Mouse (Mus musculus) mouse embryonic stem cell (cell line): ENCODE measurements around the gene Pkd2l1.

Source experiments
- in situ Hi-C, 2 experiments: fragments of 300-500 bp; cut with MboI; formaldehyde crosslinking; loops; 1 replicate in 1 of 2; 3 replicates in 1 of 2; pipeline ENCODE4 v1.14.3; 2019 to 2020; ENCODE audit warnings: low sequenced_read_pairs in 2 of 2, low pct_unique_long_range_greater_than_20kb in 1 of 2, mixed read lengths in 1 of 2; ENCODE audit not compliant: unreplicated experiment in 1 of 2

Pkd2l1 gene

DNA sequence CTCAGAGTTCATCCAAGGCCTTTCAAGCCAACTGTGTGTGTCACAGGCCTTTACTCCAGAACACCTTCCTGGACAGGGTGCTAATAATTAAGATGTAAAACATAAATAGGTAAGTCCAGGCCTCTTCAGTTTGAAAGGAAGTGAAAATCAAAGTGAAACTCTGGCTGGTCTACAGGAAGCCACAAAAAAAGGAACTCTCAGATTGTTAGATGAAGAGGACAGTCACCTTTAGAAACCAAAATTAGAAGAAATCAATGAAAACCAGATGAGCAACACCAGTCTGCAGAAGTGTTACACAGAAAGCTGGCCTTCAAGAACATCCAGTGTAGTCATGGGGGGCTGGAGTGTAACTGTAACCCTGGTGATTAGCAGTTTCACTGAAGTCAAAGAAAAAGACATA lies 74.4 kb downstream of the Pkd2l1 start:
- in situ Hi-C loops, result no loop called here

DNA sequence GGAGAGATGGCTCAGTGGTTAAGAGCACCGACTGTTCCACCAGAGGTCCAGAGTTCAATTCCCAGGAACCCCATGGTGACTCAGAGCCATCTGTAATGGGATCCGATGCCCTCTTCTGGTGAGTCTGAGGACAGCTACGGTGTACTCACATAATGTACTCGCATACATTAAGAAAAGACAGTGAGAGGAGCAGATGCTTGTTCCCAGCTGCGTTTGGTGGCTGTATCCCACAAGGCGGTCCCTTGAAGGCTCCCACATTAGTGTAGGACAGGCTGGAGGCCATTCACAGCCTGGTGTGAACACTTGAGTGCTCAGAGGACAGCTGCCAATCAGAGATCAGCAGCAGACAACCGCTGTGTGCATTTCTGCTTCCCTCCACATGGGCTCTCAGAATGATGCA lies 80.5 kb downstream of the Pkd2l1 start:
- in situ Hi-C loops, result no loop called here

DNA sequence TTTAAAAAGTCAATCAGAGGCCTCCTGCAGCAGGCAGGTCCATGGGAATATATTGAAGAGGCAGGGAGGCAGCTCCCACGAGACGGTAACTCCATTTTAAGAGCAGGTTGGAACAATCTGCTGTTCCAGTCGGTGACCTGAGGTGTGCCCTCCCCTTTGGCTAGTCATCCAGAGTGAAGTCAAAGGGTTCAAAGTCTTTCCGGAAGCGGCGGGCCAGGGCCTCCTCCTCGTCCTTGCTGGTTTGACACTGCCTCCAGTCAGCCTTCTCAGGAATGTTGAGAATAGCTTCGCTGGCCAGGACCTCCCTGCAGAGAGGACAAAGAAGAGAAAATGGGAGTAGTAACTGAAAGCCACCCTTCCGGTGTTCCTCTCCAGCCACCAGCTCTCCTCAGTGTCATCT lies 81.9 kb downstream of the Pkd2l1 start:
- in situ Hi-C loops, result no loop called here

DNA sequence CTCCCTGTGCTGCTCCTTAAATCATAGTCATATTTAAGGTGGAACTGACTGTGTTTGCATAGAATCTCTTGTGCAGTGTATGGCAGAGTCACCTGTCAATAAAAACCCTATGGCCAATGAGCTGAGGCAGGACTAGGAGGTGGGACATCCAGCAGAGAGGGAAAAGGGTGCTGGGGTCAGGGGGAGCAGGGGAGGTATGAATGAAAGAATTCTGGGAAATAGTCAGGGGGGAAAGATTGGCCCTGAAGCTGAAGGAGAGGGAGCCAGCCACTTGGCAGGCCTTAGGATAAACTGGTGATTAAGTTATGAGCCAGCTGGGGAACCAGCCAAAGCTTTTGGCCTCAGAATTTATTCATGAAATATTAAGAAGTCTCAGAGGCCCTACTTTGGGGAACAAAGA lies 83.2 kb downstream of the Pkd2l1 start:
- in situ Hi-C loops, result no loop called here

DNA sequence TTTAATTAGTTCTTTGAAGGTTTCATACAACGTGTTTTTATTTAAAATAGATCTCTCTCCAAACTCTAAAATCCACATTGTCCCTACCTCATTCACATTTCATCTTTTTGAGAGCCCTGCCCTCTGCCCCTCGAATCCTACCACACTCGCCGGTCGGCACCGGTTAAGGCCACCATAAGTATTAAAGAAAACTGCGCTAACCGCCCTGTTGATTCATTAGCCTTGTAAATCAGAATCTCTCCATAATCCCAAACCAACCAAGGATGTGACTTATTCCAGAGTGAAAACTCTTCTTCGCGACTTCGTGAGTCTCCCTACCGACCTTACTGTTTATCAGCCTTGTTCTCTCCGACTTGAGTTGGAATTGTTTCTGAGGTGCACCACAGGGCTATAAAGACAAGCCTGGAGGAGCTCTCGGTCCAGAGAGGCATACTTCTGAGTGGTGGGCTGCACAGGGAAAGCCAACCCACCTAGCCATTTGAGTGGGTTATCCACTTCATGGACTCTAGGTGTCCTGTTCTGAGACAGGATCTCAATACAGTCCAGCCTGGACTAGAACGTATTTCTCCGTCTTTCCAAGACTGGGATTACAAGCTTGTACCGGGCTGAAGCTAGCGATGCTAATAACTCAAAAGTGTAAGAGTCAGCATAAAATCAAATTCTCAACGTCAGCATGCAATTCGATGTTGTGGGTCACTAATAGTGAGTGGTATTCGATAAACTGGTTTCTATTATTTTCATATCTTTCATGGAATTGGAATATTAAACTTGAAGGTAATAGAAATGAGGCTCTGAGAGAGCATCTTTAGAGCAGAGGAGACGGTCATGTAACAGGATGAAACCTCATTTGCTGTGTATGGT lies 84.4 kb downstream of the Pkd2l1 start:
- in situ Hi-C loops, result no loop called here

DNA sequence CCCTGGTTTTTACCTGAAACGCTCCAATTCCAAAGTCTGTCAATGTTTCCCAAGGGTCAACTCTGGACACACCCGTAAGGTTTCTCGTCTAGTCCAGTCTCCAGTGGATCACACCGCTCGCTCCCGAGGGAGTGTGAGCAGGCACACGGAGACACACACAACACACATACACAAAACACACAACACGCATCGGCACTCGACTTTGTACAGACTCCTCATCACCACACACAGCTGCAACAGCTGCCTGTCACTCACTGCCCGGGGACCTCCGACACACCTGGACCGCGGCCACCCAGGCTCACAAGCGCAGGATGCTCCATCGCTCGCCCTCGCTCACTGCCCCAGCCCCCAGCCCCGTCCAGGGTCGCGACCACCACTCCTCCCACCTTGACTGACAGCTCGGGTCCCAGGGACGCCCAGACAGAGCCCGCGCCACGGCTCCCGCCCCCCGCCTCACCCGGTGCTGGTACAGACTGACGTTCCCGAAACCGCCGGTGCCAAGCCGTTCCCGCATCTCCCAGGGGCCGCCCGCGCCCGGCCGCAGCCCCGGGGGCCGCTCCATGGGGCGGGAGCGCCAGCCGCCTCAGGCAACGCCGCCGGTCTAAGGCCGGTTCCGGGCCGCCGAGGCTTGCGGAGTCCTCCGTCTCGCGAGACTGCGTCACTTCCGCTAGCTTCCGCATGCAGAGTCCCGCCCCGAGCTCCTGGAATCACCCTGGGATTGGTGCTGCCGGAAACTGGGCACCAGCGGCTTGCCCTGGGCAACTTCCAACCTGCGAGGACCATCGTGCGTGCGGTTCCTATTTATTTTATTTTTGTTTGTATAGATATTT lies 85.2 kb downstream of the Pkd2l1 start, which contains the start of gene Chuk:
Gene Chuk (minus strand): TSS at position 650 of the 830 bp plus-strand sequence.
- in situ Hi-C loops, result no loop called here

DNA sequence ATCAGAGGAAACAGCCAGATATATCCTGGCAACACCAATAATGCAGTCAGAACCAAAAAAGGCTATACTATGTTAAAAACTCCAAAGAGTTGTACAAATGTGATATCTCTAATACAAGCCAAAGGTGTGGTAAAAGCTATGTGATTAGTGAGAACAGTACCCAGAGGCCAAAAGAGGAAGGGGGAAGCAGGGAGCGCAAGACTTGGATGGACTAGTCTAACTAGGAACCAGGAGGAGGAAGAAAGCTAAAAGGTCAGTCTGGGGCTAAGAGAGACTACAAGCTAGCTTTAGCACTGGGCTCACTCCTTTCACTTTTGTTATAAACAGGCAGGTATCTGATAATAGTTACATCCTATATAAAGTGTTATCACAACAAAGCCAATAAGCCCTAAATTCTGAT lies 87.8 kb downstream of the Pkd2l1 start:
- in situ Hi-C loops, result no loop called here

DNA sequence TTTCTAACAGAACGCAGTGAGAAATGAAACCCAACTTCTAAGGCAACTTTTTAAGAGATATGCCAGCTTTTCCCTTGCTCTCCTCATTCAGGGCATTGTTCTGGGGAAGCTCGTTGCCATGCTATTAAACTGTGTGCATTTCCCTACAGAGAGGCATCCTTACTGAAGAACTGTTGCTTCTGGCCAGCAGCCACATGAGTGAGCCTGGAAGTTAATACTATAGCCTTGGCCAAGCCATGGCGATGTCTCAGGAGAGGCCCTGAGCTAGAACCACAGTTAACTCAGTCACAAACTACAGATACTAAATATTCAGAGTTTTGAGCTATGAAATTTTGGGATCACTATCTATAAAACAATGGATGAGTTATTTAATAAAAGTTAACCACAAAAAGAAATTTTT lies 89.2 kb downstream of the Pkd2l1 start:
- in situ Hi-C loops, result no loop called here

DNA sequence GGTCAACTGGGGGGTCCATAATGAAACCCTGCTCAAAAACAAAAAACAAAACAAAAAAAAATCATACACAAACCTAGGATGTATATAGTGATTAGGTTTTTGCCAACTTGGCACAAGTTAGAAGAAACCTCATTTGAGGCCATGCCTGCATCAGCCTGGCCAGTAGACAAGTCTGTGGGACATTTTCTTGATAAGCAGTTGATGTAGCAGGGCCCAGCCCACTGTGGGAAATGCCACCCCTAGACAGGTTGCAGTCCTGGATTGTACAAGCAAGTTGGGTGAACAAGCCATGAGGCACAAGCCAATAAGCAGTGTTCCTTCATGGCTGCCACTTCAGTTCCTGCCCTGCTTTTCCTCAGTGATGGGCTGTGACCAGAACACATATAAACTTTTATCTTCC lies 91.4 kb downstream of the Pkd2l1 start:
- in situ Hi-C loops, result no loop called here
